Mouse (Mus musculus): ENCODE data around the gene Tbx4.

The Tbx4 gene

DNA sequence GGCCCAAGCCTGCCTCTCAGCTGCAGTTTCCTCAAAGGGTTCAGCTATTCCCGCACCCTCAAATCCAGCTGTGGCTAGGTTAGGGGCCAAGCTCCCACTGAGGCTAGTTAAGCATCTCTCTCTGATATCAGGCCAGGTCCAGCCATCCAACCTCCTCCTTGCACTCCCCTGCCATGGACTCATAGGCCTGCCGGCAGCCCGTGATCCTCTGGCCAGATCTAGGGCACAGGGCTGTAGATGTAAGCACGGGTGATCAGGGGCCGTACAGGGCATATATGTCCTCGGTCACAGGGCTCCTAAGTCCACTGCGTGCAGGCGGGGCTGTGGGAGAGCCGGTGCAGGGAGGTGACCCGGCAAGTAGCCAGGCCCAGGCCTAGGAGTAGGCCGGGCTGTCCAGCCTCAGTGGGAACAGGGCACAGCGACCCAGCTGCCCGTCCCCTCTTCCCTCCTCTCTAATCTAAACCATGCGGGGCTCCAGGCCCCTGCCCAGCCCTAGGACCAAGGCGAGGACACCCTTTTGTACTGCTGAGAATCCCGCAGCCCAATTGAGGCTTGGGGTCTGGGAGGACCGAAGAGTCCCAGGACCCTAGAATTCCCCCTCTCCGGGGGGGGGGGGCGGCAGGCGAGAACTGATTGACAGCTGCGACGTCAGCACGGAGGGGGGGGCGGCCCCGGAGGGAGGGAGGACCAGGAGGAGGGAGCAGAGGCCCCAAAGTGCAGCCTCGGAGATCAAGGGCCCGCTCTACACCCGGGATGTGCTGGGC is at the start of gene Tbx4:
Gene Tbx4, plus strand, starts transcription at position 758 of the 764 bp plus-strand sequence.
- no peak for DNase-seq (ENCODE audit: low spot score in 2 of 2)

DNA sequence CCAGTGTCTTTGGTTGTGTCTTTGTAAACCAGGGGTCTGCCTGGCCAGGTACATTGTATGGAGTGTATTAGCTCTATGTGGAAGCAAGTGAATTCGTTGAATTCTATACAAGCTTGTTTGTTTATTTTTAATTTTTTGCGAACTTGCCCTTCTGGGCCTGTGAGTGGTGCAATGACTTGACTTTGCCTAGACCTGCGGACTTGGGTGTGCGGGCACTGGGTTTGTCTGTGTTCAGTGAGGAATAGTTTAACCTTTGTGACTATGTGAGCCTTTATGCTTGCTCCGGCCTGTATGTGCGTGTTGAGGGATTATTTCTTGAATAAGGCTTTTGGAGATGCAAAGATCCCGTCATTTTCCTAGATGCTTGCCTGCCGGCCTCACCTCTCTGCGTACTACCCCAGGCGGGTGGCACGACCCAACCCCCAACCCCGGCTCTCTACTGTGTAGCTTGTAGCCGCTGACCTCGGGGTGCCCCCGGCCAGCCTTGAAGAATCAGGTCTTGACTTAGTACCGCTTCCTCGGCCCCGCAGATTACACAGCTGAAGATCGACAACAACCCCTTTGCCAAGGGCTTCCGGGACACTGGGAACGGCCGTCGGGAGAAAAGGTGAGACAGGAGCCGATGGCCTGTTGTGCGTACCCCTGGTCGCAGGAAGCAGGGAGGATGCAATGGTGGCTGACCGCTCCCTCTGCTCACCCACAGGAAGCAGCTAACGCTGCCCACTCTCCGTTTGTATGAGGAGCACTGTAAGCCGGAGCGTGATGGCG is 49.5 kb upstream of the Tbx4 start:
- no peak for DNase-seq (ENCODE audit: low spot score in 2 of 2)

DNA sequence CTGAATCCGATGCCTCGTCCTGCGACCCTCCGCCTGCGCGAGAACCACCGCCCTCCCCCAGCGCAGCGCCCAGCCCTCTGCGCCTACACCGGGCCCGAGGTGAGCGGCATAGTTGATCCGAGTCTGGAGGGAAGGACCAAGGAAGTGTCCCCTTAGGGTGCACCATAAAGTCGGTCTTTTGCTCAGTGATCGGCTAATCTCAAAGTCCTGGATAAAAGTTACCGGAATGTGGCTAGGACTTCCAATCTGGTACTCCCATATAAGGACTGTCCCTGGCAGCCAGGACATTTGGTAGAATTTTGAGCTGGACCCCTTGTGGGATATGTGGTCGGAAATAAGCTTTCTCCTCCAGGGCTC is 49.0 kb upstream of the Tbx4 start:
- DNase-seq (ENCODE audit: low spot score in 2 of 2), result no peak

DNA sequence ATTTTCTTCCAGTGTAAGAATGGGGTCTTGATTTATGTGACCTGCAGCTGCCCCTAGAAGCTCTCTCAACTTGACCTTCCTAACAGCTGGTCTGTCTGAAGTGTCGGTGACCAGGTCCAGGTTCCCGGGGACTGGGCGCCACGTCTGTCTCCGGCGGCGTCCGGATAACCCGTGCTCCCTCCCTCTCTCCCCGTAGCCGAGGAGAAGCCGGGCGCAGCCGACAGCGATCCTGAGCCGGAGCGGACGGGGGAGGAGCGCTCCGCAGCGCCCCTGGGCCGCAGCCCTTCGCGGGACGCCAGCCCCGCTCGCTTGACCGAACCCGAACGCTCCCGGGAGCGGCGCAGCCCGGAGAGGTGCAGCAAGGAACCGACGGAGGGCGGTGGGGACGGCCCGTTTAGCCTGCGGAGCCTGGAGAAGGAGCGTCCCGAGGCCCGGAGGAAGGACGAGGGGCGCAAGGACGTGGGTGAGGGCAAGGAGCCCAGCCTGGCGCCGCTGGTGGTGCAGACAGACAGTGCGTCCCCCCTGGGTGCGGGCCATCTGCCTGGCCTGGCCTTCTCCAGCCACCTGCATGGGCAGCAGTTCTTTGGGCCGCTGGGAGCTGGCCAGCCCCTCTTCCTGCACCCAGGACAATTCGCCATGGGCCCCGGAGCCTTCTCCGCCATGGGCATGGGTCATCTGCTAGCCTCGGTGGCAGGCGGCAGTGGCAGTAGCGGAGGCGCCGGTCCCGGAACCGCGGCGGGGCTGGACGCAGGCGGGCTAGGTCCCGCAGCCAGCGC is 48.4 kb upstream of the Tbx4 start:
- no peak for DNase-seq (ENCODE audit: low spot score in 2 of 2)

DNA sequence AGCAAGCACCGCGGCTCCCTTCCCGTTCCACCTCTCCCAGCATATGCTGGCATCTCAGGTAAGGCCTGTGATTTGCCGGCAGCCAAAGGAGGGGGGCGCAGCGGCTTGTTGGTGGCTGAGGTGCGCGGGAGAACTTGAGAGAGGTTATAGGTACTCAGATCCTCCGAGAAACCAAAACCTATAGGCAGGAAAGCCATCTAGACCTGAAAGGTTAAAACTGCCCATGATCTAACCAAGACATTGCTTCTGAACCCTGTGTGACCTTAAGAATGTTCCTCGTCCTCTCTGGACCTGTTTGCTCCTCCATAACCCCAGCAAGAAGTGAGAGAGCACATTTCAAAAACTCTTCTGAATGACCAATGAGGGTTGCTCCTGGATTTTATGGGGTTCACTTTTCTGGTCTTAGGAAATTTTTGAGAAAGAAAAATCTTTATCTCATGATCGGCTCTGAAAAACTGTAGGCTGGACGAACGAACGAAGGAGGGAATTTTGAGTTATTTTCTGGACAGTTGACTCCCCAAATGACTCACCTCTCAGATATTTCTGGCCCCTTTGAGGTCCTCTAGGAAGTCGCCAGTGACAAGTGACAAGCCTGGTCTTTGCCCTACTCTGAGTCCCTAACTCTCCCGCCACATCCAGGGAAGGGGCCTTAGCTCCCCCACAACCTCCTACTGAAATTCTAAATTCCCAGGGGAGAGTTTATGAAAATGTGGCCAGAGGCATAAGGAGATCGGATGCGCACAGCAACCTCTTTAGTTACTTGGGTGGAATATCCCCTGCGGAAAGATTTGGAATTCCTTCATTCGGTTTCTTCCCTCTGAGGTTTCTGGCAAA is 47.6 kb upstream of the Tbx4 start:
- no peak for DNase-seq (ENCODE audit: low spot score in 2 of 2)

DNA sequence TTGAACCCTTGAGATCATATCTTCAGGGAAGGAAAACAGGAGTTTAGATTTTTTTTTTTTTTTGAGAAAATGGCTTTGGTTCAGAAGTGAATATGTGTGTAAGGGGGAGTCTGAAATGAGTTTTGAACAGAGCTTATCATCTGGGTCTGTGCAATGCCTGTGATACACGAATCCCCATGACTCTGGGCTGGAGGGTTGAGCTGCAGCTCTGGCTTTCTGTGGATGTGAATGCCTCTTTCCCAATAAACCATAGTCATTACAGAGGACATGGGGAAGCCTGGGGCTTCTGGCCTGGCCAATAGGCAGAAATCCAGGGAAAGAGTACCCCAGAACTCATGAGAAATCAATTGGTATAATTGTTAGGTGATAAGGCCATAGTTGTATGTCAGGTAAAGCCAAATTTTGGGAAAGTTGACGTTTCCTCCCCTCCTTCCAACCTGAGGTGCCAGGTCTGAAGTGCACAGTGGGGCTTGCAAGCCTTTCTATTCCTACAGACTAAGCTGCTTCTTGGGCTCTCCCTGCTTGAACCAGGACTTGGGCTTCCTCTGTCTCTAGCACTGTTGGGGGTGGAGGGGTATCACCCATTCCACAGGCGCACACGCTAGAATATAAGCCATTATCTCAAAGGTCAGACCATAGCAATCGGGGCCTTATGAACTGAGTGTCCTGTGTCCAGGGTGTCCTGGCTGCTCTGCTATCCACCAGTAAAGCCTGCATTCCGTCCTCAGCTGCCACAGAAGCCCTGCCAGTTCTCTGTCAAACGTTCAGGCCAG is 46.8 kb upstream of the Tbx4 start:
- DNase-seq (ENCODE audit: low spot score in 2 of 2), result no peak

DNA sequence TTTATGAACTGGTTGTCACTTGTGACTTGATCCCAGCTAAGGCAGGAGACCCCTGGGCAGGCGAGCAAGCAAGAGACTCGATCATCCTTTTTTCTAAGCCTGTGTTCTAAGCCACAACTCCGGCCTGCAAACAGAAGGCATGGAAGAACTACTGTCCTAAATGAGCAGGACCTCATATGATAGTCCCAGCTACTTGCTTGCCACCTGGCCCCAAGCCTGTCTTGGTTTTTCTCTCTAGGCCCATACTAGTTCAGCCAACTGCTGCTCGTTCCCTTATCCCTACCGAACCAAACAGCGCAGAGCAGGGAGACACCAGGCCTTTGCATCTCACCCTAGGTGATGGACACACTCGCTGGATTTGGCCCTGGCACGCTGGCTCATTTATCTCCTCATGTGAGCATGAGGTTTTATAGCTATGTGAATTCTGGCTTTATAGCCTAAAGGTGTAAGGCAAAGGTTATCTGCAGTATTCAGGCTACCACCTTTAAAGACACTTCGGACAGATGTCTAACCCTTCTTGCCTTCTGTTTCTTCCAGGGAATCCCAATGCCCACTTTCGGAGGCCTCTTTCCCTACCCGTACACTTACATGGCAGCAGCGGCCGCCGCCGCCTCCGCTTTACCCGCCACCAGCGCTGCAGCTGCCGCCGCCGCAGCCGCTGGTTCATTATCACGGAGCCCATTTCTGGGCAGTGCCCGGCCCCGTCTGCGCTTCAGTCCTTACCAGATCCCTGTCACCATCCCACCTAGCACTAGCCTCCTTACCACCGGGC is 46.0 kb upstream of the Tbx4 start:
- DNase-seq (ENCODE audit: low spot score in 2 of 2), result no peak

DNA sequence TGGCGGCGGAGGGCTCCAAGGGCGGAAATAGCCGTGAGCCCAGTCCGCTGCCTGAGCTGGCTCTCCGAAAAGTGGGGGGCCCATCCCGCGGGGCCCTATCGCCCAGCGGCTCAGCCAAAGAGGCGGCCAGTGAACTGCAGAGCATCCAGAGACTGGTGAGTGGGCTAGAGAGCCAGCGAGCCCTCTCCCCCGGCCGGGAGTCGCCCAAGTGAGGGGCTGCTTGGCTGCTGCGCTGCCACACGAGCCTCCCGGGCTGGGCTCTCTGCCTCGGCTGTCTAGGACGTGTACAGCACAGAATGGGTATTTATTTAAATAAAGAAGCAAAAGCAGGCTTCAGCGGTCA is 45.4 kb upstream of the Tbx4 start:
- DNase-seq (ENCODE audit: low spot score in 2 of 2), result no peak

DNA sequence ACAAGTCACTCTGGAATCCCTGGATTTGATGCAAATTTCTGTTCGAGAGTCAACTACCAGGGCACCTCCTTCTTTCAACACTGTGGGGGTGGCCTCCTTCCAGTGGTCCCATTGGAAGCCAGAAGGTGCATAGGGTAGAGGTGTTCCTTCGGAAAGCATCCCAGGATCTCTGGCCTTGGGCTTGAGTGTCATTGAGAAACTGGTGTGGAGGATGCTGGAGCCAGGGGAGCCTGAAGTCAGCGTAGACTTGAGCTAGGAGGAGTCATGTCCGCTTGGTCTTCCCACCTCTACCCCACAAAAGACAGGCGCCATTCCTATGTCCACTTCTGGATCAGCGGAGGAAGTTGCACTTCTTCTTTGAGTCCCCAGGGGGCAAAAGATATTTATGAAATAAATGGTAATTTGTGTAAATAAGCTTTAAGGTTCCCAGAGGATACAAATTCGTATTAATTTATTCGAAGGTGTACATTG is 45.0 kb upstream of the Tbx4 start:
- no peak for DNase-seq (ENCODE audit: low spot score in 2 of 2)

DNA sequence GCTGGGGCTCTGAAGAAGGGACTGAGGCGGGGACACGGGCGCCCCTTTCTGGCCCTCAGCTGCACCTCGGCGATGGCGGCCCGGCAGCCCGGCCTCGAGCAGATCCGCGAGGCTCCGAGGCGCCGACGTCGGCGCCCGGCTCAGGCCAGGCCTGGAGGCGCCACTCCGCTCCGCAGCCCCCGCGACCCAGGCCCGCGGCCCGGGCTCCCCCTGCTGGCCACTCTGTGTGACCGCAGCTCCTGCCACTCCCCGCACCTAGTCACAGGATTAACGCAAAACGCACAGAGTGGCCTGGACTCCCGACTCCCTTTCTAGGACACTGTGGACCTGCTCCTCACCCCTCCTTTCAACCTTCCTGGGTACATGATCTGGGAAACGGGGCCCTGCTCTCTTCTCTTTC is 44.2 kb upstream of the Tbx4 start:
- DNase-seq (ENCODE audit: low spot score in 2 of 2), result peak; percentile 55 to 84

DNA sequence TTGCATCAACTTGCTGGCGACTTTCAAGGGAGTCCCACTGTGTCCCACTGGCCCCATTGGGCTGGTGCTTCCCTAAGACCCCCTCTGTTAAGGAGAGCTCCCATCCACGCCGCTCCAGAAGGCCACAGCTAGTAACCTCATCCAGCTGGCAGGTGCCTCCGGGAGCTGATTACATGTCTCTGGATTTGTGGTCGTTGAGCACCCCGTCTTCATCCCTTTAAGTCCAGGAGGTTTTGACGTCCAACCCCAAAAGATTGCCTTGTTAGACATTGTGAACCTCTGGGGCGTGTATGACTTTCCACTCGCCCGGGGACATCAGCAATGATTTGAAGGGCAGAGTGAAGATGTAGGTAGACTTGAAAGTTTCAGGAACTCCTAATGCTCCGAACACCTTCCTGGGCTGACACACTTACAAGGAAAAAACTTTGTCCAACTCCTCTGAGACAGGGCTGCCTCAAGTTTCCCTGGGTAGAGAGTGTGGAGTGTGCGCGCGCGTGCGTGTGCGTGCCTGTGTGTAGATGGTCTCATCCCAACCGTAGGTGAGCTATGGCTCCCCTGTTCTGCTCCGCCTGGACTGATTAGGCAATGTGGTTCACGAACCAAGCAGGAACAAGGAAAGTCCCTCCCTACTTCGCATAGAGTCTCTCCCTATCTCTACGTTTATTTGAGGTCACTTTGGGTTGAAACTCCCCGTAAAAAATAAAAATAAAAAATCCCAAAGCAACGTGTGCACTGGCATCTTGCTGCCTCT is 43.5 kb upstream of the Tbx4 start:
- DNase-seq (ENCODE audit: low spot score in 2 of 2), result no peak

DNA sequence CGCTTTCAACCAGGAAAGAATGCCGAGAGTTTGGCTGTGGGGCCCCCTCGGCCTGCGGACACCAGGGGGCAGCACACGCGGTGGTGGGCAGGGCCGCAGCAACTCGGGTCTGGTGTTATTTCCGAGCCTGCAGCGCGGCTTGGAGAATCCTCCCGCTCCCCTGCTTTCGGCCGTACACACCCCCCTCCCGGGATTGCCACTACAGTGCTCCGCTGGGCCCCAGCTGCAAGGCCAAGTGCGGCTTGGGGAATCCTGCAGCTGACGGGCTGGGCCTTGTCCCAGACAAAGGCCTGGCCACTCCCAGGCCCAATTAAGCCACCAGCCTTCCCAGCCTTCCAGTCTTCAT is 42.9 kb upstream of the Tbx4 start:
- DNase-seq (ENCODE audit: low spot score in 2 of 2), result peak; percentile 62 to 86

DNA sequence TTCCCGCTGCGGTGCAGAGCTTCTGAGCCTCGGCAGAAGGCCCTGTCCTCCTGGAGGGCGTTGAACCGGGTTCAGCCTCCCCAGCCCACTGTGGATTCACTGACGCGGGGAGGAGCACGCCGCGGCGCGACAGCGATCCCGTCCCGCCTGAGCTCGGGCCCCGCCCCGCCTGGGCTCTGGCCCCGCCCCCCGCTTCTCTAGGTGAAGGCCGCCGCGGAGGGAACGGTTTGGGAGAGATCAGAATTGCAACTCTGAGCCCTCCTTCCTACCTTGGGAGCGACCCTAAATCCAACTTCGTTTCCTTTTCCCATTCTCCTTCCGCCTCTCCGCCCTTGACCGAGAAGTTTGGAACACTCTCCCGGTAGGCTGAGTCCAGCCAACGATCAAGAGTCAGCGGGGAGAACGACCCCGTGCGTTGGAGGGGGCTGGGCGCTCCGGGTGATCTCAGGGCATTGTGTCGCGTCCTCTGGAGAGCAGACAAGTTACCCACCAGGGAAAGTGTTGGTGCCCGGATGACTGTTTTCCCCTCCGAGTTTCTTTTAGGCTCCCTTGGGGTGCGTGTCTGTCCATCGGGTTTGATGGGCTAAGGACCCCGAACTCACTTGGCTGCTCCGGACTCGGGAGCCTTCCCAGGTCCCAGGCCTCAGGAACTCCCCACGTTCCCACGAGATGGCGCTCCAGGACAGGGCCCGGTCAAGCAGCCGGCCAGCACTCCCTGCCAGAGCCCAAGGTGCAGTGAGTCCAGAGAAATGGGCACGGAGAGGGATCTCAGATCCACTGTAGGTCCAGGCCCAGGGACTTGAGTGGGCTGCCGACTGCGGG is 41.9 kb upstream of the Tbx4 start:
- peak; percentile 71 to 88 for DNase-seq (ENCODE audit: low spot score in 2 of 2)

DNA sequence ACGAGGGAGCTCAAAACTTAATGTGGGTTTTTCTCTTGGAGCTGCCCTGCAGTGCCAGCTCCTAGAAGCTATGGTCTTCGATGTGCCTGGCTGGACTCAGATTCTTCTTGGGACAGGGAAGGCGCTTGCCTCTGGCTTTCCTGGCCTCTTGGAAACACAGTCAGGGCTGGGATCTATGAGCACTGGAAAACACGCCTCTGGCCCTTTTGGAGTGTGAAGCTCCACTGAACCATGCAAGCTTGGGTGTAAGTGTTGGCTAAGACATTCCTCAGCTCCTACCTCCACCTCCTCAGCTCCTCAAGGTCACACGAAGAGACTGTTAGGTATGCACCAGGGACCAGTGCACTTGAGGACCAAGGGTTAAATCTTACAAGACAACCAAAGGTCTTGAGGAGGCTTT is 41.3 kb upstream of the Tbx4 start:
- DNase-seq (ENCODE audit: low spot score in 2 of 2), result no peak

DNA sequence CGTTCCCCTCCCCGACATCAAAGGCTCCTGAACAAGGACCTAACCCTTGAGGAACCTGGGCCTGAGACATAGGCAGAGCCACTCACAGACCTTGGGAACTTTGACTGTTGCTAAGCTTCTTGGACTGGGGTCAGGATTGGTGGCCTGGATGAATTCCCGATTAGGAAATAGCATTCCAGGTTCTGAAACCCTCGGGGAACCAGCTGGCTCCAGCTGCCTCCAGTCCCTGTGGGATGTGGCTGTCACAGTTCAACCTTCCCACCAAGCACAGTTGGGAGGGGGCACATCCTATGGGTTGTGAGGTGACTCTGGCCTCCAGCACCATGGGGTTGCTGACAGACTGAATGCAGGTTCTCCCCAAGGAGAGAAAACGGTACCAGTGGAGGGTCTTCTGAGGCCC is 40.3 kb upstream of the Tbx4 start:
- no peak for DNase-seq (ENCODE audit: low spot score in 2 of 2)

DNA sequence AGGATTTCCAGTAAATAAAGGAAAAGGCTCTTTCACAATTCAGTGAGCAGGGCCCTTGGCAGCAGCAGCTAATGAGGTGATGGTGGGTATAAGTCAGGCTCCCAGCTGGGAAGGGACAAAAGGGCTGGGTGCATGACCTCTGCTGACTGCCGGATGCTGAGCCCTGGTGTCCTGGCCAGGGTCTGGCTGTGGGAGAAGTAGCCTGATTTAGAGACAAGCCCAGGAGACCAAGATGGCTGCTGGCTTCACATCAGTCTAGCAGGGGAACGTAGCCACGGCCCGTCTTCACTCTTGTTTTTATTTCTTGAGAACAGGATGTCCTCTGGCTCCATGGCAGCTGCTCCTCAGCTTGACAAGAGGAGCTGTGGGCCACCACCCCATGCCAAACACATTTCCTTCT is 39.7 kb upstream of the Tbx4 start:
- DNase-seq (ENCODE audit: low spot score in 2 of 2), result no peak

DNA sequence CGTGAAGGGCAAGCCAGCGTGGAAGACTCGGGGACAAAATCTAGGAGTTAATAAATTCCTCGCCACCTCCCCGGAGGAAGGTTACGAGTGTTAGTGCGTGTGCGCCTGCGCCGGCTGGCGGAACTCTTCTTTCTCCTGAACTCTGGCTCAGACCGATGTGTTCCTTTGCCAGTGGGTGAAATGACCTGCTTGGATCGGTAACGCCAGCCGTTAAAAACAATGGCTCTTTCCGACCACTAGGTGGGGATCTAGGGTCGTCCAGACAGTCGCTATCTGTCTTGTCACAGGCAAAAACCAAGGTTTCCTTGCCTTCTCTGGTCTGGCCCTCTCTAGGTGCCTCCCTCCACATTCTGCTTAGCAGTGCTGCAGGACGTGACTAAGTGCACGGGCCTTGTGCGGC is 37.2 kb upstream of the Tbx4 start:
- DNase-seq (ENCODE audit: low spot score in 2 of 2), result peak; percentile 50 to 77

DNA sequence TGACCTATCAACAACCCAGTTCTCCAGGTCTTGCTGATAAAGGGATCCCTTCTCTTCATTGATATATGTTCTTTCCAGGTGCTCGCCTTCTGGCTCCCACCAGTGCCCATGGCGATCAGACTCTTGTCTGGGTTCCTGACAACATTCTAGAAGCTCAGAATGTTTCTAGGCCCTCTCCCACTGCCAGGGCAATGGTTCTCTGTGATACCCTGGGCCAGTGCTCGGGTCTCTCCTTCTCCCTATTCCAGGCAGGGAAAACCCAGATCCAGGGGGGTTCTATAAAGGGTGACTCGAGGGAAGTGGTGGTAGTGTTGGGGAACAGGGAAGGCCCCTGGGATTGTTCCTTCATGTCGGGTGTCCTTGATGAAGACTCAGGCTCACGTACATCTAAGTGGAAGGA is 36.0 kb upstream of the Tbx4 start, which contains the start of gene Gm11444:
Gene Gm11444, minus strand, starts transcription at position 101 of the 400 bp plus-strand sequence.
- DNase-seq (ENCODE audit: low spot score in 2 of 2), result no peak

DNA sequence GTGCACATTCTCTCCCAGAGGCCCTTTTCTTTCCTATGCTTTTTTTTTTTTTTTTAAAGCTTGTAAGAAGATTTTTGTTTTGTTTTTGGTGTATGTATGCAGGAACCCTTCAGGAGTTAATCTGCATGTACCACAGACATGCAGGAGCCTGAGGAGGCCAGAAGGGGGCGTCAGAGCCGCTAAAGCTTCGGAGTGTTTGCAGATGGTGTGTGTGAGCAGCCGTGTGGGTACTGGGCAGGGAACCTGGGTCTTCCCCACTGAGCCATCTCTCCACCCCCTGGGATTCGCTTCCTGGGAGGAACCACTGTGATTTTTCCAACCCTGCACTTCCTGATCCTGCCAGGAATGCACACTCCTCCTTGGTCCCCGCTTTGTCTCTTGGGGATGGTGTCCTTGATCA is 35.5 kb upstream of the Tbx4 start:
- DNase-seq (ENCODE audit: low spot score in 2 of 2), result no peak

All from spleen, postnatal 4 days (tissue).